Mouse (Mus musculus) liver, embryonic 11.5 days (tissue): ENCODE results near the gene Ssbp3. TPM values are rescaled to one million over a fixed set of nuclear protein-coding genes. Genes with fewer than 3 reads are reported as not detected.

ENCODE experiments used
- ATAC-seq: fragments of 200-750 bp; cut with Nextera tagmentation; replicated peaks from 2 replicates; pipeline ENCODE4 v1.8.0; 2017; ENCODE audit warnings: moderate number of reproducible peaks, mild to moderate bottlenecking, moderate TSS enrichment, moderate library complexity; ENCODE audit not compliant: low FRiP score
- DNase-seq: peaks from one replicate; pipeline ENCODE4 v3.0.0-alpha.2; 2017; ENCODE audit warnings: low spot score
- H3K27ac ChIP-seq: fragments of 300-500 bp; sonication (generic); 2 replicates; pipeline ENCODE4 v1.5.1; 2014; ENCODE audit warnings: mild to moderate bottlenecking, low read depth, low read length, control low read depth
- H3K27me3 ChIP-seq: fragments of 300-500 bp; sonication (generic); replicated peaks from 2 replicates; pipeline ENCODE4 v1.6.1; 2014; ENCODE audit warnings: low read length, mixed read lengths; ENCODE audit not compliant: control insufficient read depth, insufficient read depth
- H3K36me3 ChIP-seq: fragments of 300-500 bp; sonication (generic); 2 replicates; pipeline ENCODE4 v1.6.1; 2014; ENCODE audit warnings: mild to moderate bottlenecking, low read length, moderate library complexity, mixed read lengths; ENCODE audit not compliant: control insufficient read depth, insufficient read depth
- H3K4me1 ChIP-seq: fragments of 300-500 bp; sonication (generic); replicated peaks from 2 replicates; pipeline ENCODE4 v1.6.1; 2014; ENCODE audit warnings: low read length, mixed read lengths; ENCODE audit not compliant: control insufficient read depth, insufficient read depth
- H3K4me2 ChIP-seq: fragments of 300-500 bp; sonication (generic); 2 replicates; pipeline ENCODE4 v1.6.1; 2014; ENCODE audit warnings: mild to moderate bottlenecking, control low read depth, moderate library complexity
- H3K4me3 ChIP-seq: fragments of 300-500 bp; sonication (generic); 2 replicates; pipeline ENCODE4 v1.5.1; 2014; ENCODE audit warnings: low read depth, low read length, control low read depth
- H3K9ac ChIP-seq: fragments of 300-500 bp; sonication (generic); 2 replicates; pipeline ENCODE4 v1.6.1; 2014; ENCODE audit warnings: low read depth, low read length, control low read depth
- H3K9me3 ChIP-seq: fragments of 300-500 bp; sonication (generic); 2 replicates; pipeline ENCODE4 v1.6.1; 2016; ENCODE audit warnings: low read length, inconsistent platforms, mixed read lengths; ENCODE audit not compliant: control insufficient read depth
- WGBS: fragments of 180-500 bp; shearing (Covaris S2); extraction: QIAGEN DNeasy Blood & Tissue Kit; methylation state at CpG from one replicate; pipeline ENCODE4 v1.1.7; 2014; 5-methylcytosine and 5-hydroxymethylcytosine counted together
- polyA plus RNA-seq: library from polyadenylated mRNA; unstranded; fragments of >200 nt; fragmentation: Nextera tagmentation; extraction: Ambion mirVana; gene quantifications from 2 replicates; pipeline ENCODE4 v1.2.1, GENCODE M21; 2014

Ssbp3 gene
- polyA plus RNA-seq, 1 experiment from 2014 or later: 89.0 TPM

GRCm38 (mm10) chr4:106964356-106964755, 53.9 kb downstream of the Ssbp3 start:
- no peak overlapping the region for H3K27ac ChIP-seq
- H3K4me2 ChIP-seq: no peak overlapping the region
- H3K9me3 ChIP-seq: no peaks in the 10 kb centered on the region
- H3K4me1 ChIP-seq: peaks cover 15% of the 10 kb centered on the region
- no peak overlapping the region for H3K4me3 ChIP-seq
- no peaks in the 10 kb centered on the region for H3K36me3 ChIP-seq
- no peak for DNase-seq
- no peaks in the 10 kb centered on the region for H3K27me3 ChIP-seq
- H3K9ac ChIP-seq: no peak overlapping the region
- WGBS: 85% methylated on average over 9 of the region's 9 CpGs
- no peak for ATAC-seq

DNA sequence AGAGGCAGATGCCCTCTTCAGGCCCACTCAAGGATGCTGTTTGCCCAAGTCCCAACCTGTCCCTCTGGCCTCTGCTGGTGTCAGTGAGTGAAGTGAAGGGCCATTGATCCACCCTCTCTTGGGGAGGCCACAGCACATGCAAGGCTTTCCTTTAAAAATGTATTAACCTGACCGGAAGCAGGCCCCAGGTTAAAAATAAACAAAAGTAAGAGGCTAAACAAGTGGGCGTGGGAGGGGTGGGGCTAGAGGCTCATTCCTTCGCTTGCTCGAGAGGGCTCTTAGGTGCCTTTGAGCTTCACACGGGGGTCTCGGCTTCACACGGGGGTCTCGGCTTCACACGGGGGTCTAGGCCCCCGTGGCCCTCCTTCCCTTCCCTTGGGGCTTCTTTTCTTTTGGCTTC, 54.5 kb downstream of the Ssbp3 start:
- H3K9ac ChIP-seq: no peak overlapping the region
- H3K4me1 ChIP-seq: peaks cover 17% of the 10 kb centered on the region; the same call in 1 of the 2 replicates
- no peak overlapping the region for H3K4me2 ChIP-seq
- no peak overlapping the region for H3K4me3 ChIP-seq
- H3K36me3 ChIP-seq: no peaks in the 10 kb centered on the region
- no peaks in the 10 kb centered on the region for H3K9me3 ChIP-seq
- no peak for ATAC-seq
- H3K27ac ChIP-seq: no peak overlapping the region
- no peaks in the 10 kb centered on the region for H3K27me3 ChIP-seq
- DNase-seq: no peak
- WGBS: 83% methylated on average over 10 of the region's 10 CpGs

DNA sequence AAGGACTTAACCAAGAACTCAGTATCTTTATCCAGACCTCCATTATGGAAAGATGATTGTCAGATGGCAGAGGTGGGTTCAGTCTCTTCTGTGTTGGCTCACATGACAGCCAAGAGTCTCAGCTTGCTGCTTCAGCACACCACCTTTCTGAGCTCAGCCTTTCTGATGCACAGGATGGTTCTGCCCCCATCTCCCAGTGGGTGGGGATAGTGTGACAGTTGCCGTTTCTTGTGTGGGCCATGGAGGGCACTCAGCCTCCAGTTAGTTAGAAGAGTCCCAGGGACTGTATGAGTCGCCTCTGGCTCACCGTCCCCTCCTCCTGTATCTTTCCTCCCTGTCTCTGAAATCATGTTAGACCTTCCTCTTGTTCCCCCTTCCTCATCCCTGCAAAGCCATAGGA, 55.9 kb downstream of the Ssbp3 start:
- WGBS: 80% methylated on average over 3 of the region's 3 CpGs
- ATAC-seq (no peak), DNase-seq (no peak)
- no peaks in the 10 kb centered on the region for H3K9me3 ChIP-seq
- no peak overlapping the region for H3K9ac ChIP-seq
- no peaks in the 10 kb centered on the region for H3K27me3 ChIP-seq
- peaks cover 21% of the 10 kb centered on the region; the same call in 1 of the 2 replicates for H3K4me1 ChIP-seq
- H3K4me3 ChIP-seq: no peak overlapping the region
- no peak overlapping the region for H3K4me2 ChIP-seq
- H3K36me3 ChIP-seq: no peaks in the 10 kb centered on the region
- no peak overlapping the region for H3K27ac ChIP-seq

- no peak overlapping the region for H3K9ac ChIP-seq
- DNase-seq: no peak
- H3K27ac ChIP-seq: no peak overlapping the region
- no peaks in the 10 kb centered on the region for H3K9me3 ChIP-seq
- no peak for ATAC-seq
- WGBS: 71% methylated on average over 8 of the region's 8 CpGs
- H3K4me2 ChIP-seq: no peak overlapping the region
- H3K36me3 ChIP-seq: no peaks in the 10 kb centered on the region
- no peak overlapping the region for H3K4me3 ChIP-seq
- H3K27me3 ChIP-seq: no peaks in the 10 kb centered on the region
- H3K4me1 ChIP-seq: peaks cover 17% of the 10 kb centered on the region
Observed at GRCm38 (mm10) chr4:106968910-106969309, 58.4 kb downstream of the Ssbp3 start.

DNA sequence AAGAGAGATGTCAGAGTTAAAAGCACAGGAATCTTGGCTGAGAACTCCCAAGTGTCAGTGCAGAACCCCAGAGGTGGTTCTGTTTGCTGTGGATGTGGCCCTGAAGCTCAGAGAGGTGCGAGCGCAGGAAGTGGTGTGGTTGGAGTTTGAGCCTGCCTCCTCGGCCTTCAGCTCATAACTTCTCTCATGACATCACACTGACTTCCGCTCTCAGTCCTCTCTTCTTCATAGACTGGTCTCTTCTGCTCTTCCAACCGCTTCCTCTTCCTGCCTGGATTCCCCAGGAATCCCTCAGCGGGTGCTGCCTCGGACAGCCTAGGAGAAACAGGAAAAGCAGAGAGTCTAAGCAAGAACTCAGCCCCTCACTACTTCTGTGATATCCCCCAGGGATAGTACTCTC, 60.3 kb downstream of the Ssbp3 start:
- H3K36me3 ChIP-seq: no peaks in the 10 kb centered on the region
- DNase-seq (no peak), ATAC-seq (0 out of 2 replicates have a peak, but pooled peaks have one; percentile 6)
- H3K4me3 ChIP-seq: no peak overlapping the region
- H3K9ac ChIP-seq: no peak overlapping the region
- H3K9me3 ChIP-seq: no peaks in the 10 kb centered on the region
- no peak overlapping the region for H3K4me2 ChIP-seq
- peaks cover 21% of the 10 kb centered on the region for H3K4me1 ChIP-seq
- H3K27me3 ChIP-seq: no peaks in the 10 kb centered on the region
- no peak overlapping the region for H3K27ac ChIP-seq
- WGBS: 58% methylated on average over 7 of the region's 7 CpGs

DNA sequence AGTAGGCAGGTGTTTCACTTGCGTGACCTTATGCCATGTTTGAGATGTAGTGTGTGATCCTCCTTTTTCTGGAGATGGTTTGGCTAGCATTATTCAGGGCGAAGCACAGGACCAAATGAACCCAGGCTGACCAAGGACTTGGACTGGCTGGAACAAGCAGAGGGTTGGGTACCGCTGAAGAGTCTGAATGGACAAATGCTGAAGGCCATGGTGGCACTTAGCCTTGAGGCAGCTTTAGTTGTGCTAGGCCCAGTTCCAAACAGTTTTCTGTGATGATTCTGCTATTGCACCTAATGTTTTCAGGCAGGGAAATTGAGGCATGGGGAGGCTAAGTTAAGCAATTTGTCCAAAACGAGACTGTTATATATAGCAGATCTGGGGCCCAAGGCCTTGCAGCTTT, 61.6 kb downstream of the Ssbp3 start:
- Histone ChIP-seq H3K9ac (no peak overlapping the region), H3K36me3 (no peaks in the 10 kb centered on the region), H3K27ac (no peak overlapping the region), H3K4me3 (no peak overlapping the region), H3K27me3 (no peaks in the 10 kb centered on the region), H3K4me2 (no peak overlapping the region), H3K4me1 (peaks cover 32% of the 10 kb centered on the region), H3K9me3 (no peaks in the 10 kb centered on the region)
- DNase-seq: no peak
- 92% methylated on average over 4 of the region's 4 CpGs for WGBS
- no peak for ATAC-seq

DNA sequence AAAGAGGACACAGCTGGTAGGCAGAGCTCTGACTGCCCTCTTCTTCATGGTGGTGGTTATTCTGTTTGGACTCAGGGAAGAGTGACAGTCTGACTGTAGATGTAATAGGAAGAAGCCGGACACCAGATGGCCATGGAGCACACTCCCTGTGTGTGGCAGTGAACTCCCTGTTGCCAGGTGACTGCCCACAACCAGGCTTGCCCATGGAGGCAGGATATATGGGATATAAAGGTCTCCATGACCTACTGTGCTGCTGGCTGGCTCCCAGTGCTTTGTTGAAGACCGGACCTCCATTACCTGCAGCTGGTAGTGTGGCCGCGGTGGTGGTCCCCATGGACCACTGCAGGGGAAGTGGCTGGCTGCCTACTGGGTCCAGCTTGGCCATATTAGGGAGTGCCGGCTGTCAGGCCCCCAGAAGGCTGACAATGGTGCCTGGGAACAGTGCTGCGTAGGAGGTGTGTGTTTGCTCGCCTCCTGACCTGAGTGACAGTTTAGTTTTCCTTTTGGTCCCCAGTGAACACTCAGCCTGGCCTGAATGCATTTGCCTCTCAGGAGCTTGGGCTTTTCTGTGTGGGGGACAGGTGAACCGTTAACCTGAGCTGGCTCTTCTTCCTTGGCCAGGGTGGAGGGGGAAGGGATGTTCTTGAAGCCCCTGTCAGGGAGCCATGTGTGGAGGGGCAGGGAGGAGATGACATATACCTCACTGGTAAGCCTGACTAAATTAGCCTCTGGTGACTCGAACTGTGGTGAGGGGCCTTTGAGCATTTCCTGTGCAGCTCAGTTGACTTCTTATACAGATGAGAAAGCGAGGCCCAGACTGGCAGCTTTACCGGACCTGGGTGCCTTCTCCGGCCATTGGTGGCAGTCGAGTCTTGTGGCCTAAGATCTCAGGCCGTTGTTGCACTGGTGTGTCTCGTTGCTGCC, 62.2 kb downstream of the Ssbp3 start:
- H3K27me3 ChIP-seq: no peaks in the 10 kb centered on the region
- no peak overlapping the region for H3K9ac ChIP-seq
- no peak overlapping the region for H3K4me3 ChIP-seq
- H3K36me3 ChIP-seq: no peaks in the 10 kb centered on the region
- H3K4me2 ChIP-seq: no peak overlapping the region
- H3K27ac ChIP-seq: no peak overlapping the region
- H3K4me1 ChIP-seq: peaks cover 37% of the 10 kb centered on the region
- H3K9me3 ChIP-seq: no peaks in the 10 kb centered on the region
- no peak for DNase-seq
- ATAC-seq: no peak
- WGBS: 72% methylated on average over 15 of the region's 15 CpGs

DNA sequence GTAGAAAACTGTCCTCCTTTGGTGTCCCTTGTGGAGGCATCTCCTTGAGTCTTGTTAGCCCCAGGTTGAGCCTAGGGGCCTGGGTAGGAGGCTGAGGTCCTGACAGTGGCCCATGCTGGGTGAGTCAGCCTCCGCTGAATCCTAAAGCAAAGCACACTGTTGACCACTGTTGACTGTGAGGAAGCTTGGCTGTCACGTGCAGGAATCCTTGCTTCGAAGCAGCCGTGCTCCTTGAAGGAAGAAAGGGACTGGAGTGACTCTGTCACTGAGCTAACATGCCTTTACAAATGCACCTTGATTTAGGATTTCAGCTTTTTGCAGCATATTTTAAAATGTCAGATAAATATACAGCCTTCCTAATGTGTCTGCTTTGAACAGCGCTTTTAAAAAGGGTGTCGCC, 64.8 kb downstream of the Ssbp3 start:
- Histone ChIP-seq H3K36me3 (no peaks in the 10 kb centered on the region), H3K4me2 (no peak overlapping the region), H3K27me3 (no peaks in the 10 kb centered on the region), H3K4me1 (peaks cover 49% of the 10 kb centered on the region), H3K27ac (peak overlapping the region; percentile 28; the same call in 1 of the 2 replicates), H3K4me3 (no peak overlapping the region), H3K9ac (no peak overlapping the region), H3K9me3 (no peaks in the 10 kb centered on the region)
- WGBS: 81% methylated on average over 6 of the region's 6 CpGs
- DNase-seq (no peak), ATAC-seq (no peak)

DNA sequence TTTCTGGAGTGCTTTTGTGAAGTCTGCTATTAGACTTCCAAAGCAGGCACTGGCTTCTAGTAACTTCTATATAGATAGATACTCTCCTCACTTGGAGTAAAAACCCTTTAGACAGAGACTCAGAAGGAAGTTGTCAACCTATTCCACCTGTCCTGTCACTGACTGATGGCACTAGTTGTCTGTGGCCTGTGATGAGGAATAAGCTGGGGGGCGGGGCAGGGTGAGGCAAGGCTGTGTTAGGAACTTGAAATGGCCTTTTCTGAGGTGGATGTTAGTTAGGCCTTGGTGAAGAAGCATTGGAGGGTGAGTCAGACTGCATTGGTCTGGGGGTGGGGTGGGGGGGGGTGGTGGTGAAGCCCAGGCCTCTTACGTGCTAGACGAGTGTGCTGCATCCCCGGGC, 65.4 kb downstream of the Ssbp3 start:
- Histone ChIP-seq H3K9me3 (no peaks in the 10 kb centered on the region), H3K4me3 (no peak overlapping the region), H3K36me3 (no peaks in the 10 kb centered on the region), H3K27ac (no peak overlapping the region), H3K9ac (no peak overlapping the region), H3K4me2 (no peak overlapping the region), H3K27me3 (no peaks in the 10 kb centered on the region), H3K4me1 (peaks cover 49% of the 10 kb centered on the region)
- no peak for DNase-seq
- 67% methylated on average over 4 of the region's 4 CpGs for WGBS
- no peak for ATAC-seq
